Mouse (Mus musculus) small intestine, adult 2 months (tissue): ENCODE measurements around the gene Timp2.

Experiments used
- CTCF ChIP-seq: fragments of 200-500 bp; IDR thresholded peaks from 2 replicates; pipeline ENCODE4 v1.5.1; 2012; ENCODE audit warnings: low read depth, mild to moderate bottlenecking, control low read depth, inconsistent platforms, low read length, moderate library complexity, mixed read lengths; ENCODE audit not compliant: insufficient replicate concordance, insufficient read length; ENCODE audit errors: extremely low read depth
- POLR2A ChIP-seq: fragments of 200-500 bp; IDR thresholded peaks from 2 replicates; pipeline ENCODE4 v1.6.1; 2012; ENCODE audit warnings: low read depth, mild to moderate bottlenecking, control low read depth, inconsistent platforms, low read length, moderate library complexity

GRCm38 (mm10) chr11:118259580-118259979, 96.0 kb downstream of the Timp2 start:
- TF ChIP-seq POLR2A (no peak), CTCF (no peak)
